Mouse (Mus musculus) embryonic facial prominence, embryonic 14.5 days (tissue): ENCODE measurements around the gene Hapln2. TPM values are rescaled to one million over a fixed set of nuclear protein-coding genes. Genes with fewer than 3 reads are reported as not detected.

ENCODE experiments used
- ATAC-seq: fragments of 200-750 bp; cut with Nextera tagmentation; 2 replicates; pipeline ENCODE4 v1.8.0; 2017; ENCODE audit warnings: low read depth, moderate number of reproducible peaks, moderate TSS enrichment
- DNase-seq: peaks from one replicate; pipeline ENCODE4 v3.0.0-alpha.2; 2015; ENCODE audit warnings: low spot score
- H3K27ac ChIP-seq: fragments of 300-500 bp; sonication (generic); replicated peaks from 2 replicates; pipeline ENCODE4 v1.5.1; 2014; ENCODE audit warnings: low read depth, mild to moderate bottlenecking, low read length, moderate library complexity
- H3K27me3 ChIP-seq: fragments of 300-500 bp; sonication (generic); replicated peaks from 2 replicates; pipeline ENCODE4 v1.6.1; 2014; ENCODE audit warnings: low read length; ENCODE audit not compliant: control insufficient read depth, insufficient read depth
- H3K36me3 ChIP-seq: fragments of 300-500 bp; sonication (generic); 2 replicates; pipeline ENCODE4 v1.6.1; 2014; ENCODE audit warnings: low read length, mixed read lengths; ENCODE audit not compliant: control insufficient read depth, insufficient read depth
- H3K4me1 ChIP-seq: fragments of 300-500 bp; sonication (generic); 2 replicates; pipeline ENCODE4 v1.6.1; 2014; ENCODE audit warnings: antibody characterized with exemption, low read length; ENCODE audit not compliant: control insufficient read depth, insufficient read depth
- H3K4me2 ChIP-seq: fragments of 300-500 bp; sonication (generic); 2 replicates; pipeline ENCODE4 v1.6.1; 2014; ENCODE audit warnings: low read depth, mild to moderate bottlenecking, low read length, moderate library complexity, mixed read lengths
- H3K4me3 ChIP-seq: fragments of 300-500 bp; sonication (generic); 2 replicates; pipeline ENCODE4 v1.5.1; 2014; ENCODE audit warnings: low read depth, mild to moderate bottlenecking, low read length
- H3K9ac ChIP-seq: fragments of 300-500 bp; sonication (generic); 2 replicates; pipeline ENCODE4 v1.6.1; 2014; ENCODE audit warnings: low read depth, mild to moderate bottlenecking, low read length, moderate library complexity, mixed read lengths
- H3K9me3 ChIP-seq: fragments of 300-500 bp; sonication (generic); 2 replicates; pipeline ENCODE4 v1.6.1; 2016; ENCODE audit warnings: low read length; ENCODE audit not compliant: control insufficient read depth
- WGBS: fragments of 180-500 bp; shearing (Covaris S2); extraction: QIAGEN DNeasy Blood & Tissue Kit; methylation state at CpG from one replicate; pipeline ENCODE4 v1.1.7; 2014; 5-methylcytosine and 5-hydroxymethylcytosine counted together
- polyA plus RNA-seq: library from polyadenylated mRNA; unstranded; fragments of >200 nt; fragmentation: Nextera tagmentation; extraction: Ambion mirVana; gene quantifications from 2 replicates; pipeline ENCODE4 v1.2.1, GENCODE M21; 2014

Hapln2 gene
- not detected in 2 replicates for polyA plus RNA-seq

DNA sequence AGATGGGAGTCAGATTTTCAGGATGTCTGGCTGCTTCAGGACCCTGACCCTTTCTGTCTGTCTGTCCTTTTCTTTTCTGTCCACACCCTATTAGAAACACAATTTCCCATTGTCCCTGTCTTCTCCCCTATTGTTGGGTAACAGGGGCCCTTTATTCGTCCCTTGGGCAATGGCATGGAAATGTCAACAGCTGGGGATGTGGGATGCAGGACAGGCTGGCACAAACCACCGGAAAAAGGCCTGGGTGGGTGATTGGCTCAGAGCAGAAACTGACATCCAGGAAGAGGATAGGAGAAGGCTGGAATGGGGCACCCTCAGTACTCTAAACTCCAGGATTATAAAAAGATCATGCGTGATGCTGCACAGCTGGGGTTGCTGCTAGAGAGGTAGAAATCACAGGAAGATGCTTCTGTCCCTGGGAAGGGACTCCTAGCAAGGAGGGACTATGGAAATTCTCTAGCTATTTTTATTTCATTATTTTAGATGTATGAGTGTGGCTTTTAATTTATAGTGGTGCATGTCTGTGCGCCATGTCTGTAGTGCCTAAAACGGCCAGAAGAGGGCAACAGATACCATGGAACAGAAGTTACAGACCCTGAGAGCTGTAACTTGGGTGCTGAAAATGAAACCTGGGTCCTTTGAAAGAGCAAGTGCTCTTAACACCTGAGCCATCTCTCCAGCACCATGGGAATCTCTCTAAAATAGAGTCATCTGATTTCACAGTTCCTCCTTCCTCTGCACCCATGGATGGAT lies at the start of gene Hapln2:
Gene Hapln2, minus strand, starts transcription at position 150 of the 753 bp plus-strand sequence.
- no peak within 1 kb of the TSS for H3K4me3 ChIP-seq
- no peaks in the 10 kb centered on the region for H3K36me3 ChIP-seq
- no peak within 1 kb of the TSS for H3K4me2 ChIP-seq
- 44% methylated on average over 5 of the region's 5 CpGs for WGBS
- no peak within 1 kb of the TSS for H3K27ac ChIP-seq
- ATAC-seq (no peak), DNase-seq (no peak)
- peaks cover 68% of the 10 kb centered on the region for H3K27me3 ChIP-seq
- no peak within 1 kb of the TSS for H3K9ac ChIP-seq
- H3K4me1 ChIP-seq: peaks cover 9% of the 10 kb centered on the region
- peaks cover 10% of the 10 kb centered on the region for H3K9me3 ChIP-seq

DNA sequence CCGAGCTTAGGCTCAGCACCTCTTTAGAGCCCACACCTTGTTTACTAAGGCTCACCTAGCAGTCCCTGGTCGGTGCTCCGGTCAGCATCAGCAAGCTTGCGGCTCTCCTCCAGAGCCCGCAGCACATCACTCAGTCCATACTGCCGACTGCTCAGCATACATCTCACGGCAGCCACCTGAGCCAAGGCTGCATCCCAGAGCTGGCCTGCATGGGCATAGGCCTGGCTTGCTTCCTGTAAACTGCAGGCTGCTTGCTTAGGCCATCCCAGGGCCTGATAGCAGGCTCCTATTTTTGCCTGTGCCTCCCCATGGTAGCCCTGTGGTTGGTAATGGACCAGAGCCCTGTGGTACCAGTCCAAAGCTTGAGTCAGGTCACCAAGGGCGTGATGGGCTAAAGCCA lies 47.4 kb upstream of the Hapln2 start:
- no peaks in the 10 kb centered on the region for H3K9me3 ChIP-seq
- H3K36me3 ChIP-seq: no peaks in the 10 kb centered on the region
- no peak overlapping the region for H3K4me2 ChIP-seq
- ATAC-seq (no peak), DNase-seq (no peak)
- no peaks in the 10 kb centered on the region for H3K4me1 ChIP-seq
- H3K27ac ChIP-seq: no peak overlapping the region
- 78% methylated on average over 8 of the region's 8 CpGs for WGBS
- no peaks in the 10 kb centered on the region for H3K27me3 ChIP-seq
- H3K4me3 ChIP-seq: no peak overlapping the region
- H3K9ac ChIP-seq: no peak overlapping the region

DNA sequence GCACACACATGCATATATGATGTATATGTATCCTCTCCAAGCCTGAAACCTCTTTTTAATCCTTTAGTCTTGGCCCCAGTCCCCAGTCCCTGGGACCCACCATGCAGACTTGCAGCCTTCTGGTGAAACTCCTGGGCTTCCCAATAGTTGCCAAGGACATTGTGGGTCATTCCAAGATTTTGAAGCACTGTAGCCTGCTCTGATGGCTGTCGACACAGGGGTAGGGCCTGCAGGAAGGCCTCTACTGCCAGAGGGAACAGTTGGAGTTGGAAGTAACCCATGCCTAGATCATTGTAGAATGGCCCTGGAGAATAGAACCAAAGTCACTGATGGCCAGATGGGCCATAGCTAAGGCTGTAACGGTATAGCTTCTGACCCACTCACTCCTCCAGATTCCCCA lies 47.0 kb upstream of the Hapln2 start:
- H3K27me3 ChIP-seq: no peaks in the 10 kb centered on the region
- DNase-seq (no peak), ATAC-seq (no peak)
- 67% methylated on average over 2 of the region's 2 CpGs for WGBS
- H3K9me3 ChIP-seq: no peaks in the 10 kb centered on the region
- H3K4me1 ChIP-seq: no peaks in the 10 kb centered on the region
- H3K4me2 ChIP-seq: no peak overlapping the region
- no peaks in the 10 kb centered on the region for H3K36me3 ChIP-seq
- no peak overlapping the region for H3K27ac ChIP-seq
- H3K4me3 ChIP-seq: no peak overlapping the region
- no peak overlapping the region for H3K9ac ChIP-seq

DNA sequence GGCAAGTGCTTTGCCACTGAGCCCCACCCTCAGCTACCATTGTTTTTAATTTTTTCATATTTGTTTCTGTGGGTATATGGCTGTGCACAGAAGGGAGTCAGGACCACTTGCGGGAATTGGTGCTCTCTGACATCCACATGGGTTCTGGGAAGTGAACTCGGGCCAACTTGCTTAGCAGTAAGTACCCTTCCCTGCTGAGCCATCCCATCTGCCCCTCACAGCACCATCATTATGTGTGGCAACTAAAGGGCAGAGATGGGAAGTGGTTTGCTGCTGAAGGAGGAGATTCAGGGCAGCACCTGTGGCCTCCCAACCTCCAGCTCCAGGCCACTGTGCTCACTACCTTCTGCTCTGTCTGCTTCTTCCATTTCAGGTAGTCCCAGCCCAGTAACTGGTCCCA lies 46.2 kb upstream of the Hapln2 start:
- no peaks in the 10 kb centered on the region for H3K36me3 ChIP-seq
- 58% methylated on average over 2 of the region's 2 CpGs for WGBS
- H3K27ac ChIP-seq: no peak overlapping the region
- no peaks in the 10 kb centered on the region for H3K27me3 ChIP-seq
- no peaks in the 10 kb centered on the region for H3K9me3 ChIP-seq
- H3K4me2 ChIP-seq: no peak overlapping the region
- H3K9ac ChIP-seq: no peak overlapping the region
- no peak overlapping the region for H3K4me3 ChIP-seq
- no peaks in the 10 kb centered on the region for H3K4me1 ChIP-seq
- DNase-seq (no peak), ATAC-seq (no peak)

DNA sequence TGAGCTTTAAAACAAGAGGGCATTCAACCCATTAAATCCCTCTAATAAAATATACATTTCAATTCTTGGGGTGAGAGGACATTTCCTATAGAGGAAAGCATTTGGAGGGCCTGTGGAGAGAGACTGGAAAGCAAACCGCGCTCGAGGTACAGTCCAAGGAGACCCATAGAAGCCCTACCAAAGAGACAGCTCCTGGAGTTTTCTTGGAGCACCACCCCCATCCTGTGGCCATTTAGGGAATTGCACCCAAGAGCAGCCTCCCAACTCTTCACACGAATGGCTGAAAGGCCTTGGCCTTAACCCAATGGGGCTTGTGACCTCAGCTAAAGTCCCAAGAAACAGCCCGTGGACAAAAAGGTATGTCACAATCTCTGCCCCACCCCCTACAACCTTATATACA lies 44.4 kb upstream of the Hapln2 start:
- peak overlapping the region; percentile 35; the same call in 1 of the 2 replicates for H3K9ac ChIP-seq
- H3K36me3 ChIP-seq: no peaks in the 10 kb centered on the region
- peak; percentile 72 for DNase-seq
- WGBS: under 1% methylated on average over 5 of the region's 5 CpGs
- H3K27ac ChIP-seq: no peak overlapping the region
- H3K9me3 ChIP-seq: no peaks in the 10 kb centered on the region
- no peak overlapping the region for H3K4me2 ChIP-seq
- peak; percentile 81 for ATAC-seq
- H3K4me3 ChIP-seq: no peak overlapping the region
- no peaks in the 10 kb centered on the region for H3K4me1 ChIP-seq
- H3K27me3 ChIP-seq: no peaks in the 10 kb centered on the region

DNA sequence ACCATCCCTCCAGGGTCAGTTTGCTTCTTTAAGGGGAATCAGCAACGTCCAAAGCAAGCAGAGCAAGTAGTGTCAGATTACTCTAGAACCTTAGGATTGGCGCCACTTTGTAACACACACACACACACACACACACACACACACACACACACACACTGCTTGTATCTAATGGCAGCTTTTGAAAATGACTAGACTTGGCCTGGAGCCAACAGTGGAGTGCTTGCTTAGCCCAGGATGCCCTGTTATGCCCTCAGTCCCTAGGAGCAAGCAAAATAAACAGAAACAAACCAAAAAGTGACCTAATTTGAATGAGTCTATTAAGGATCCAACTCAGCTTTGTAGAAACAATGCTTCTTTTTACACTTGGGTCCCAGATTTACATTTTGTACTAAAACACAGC lies 41.0 kb upstream of the Hapln2 start:
- Histone ChIP-seq H3K27me3 (no peaks in the 10 kb centered on the region), H3K9ac (no peak overlapping the region), H3K9me3 (no peaks in the 10 kb centered on the region), H3K36me3 (no peaks in the 10 kb centered on the region), H3K27ac (no peak overlapping the region), H3K4me3 (no peak overlapping the region), H3K4me1 (no peaks in the 10 kb centered on the region), H3K4me2 (no peak overlapping the region)
- DNase-seq: peak; percentile 53
- 16% methylated on average over 2 of the region's 2 CpGs for WGBS
- 0 out of 2 replicates have a peak, but pooled peaks have one; percentile 12 for ATAC-seq

DNA sequence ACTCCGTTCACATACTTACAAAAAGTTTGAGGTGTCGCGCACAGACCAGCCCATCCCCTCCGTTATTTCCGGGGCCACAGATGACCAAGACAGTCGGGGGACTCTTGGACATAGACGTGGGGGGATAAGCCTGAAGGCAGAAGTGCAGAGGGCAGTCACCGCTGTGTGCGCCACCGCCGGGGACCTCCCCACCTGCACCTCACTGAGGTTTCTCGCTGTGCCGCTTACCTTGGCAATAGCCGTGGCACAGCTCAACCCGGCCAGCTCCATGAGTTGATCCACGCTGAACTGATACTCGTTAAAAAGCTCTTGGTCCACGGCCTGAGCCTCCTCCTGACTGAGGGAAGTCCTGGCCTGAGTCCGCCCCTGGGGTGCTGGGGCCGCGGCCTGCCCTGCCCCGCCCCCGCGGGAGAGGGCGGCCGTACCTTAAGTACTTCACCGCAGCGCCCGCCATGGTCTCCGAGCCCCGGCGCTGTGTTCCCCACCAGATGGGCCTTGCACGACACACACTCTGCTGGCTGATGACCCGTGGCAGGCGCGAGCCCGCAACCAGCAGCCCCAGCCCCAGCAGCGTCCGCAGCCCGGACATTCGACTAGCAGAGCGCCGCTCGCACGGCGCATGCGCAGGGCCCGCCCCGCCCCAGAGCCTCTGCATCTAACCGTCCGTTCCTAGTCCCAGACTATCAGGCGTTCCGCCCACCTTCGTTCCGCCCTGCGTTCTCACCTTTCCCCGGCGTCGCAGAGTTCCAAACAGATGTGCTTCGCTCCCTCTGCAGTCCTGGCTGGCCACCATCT lies 30.7 kb upstream of the Hapln2 start, which contains the start of gene Naxe:
Gene Naxe, minus strand, starts transcription at position 594 of the 795 bp plus-strand sequence.
- Histone ChIP-seq H3K36me3 (peaks cover 36% of the 10 kb centered on the region), H3K27me3 (no peaks in the 10 kb centered on the region), H3K4me3 (peak within 1 kb of the TSS; percentile 89), H3K4me2 (peak within 1 kb of the TSS; percentile 93), H3K4me1 (peaks cover 5% of the 10 kb centered on the region; the same call in 1 of the 2 replicates), H3K27ac (0 out of 2 replicates have a peak within 1 kb of the TSS, but pooled peaks have one; percentile 52), H3K9me3 (no peaks in the 10 kb centered on the region), H3K9ac (peak within 1 kb of the TSS; percentile 83)
- WGBS: under 1% methylated on average over 32 of the region's 60 CpGs
- ATAC-seq: peak; percentile 95
- peak; percentile 95 for DNase-seq

DNA sequence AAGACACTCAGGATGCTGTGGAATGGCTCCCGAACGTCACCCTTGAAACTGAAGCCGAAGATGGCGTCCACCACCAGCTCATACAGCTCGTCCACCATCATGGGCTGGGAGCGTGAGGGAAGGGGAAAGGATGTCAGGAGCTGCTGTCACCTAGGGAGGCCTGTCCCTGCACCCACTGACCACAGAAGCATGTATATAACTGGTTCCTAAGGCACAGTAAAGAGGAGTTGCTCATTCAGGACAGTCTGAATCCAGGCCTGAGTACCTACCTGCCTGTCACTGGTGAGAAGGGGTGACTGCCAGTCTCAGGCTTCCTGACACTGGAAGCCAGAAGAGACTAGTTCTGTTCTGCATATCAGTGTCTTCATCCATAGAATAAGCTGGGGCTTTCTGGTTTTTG lies 29.6 kb upstream of the Hapln2 start:
- peaks cover 5% of the 10 kb centered on the region; the same call in 1 of the 2 replicates for H3K4me1 ChIP-seq
- peak overlapping the region; percentile 83 for H3K9ac ChIP-seq
- peak overlapping the region; percentile 93 for H3K4me2 ChIP-seq
- DNase-seq (no peak), ATAC-seq (no peak)
- no peaks in the 10 kb centered on the region for H3K9me3 ChIP-seq
- H3K27ac ChIP-seq: no peak overlapping the region
- 86% methylated on average over 6 of the region's 6 CpGs for WGBS
- no peaks in the 10 kb centered on the region for H3K27me3 ChIP-seq
- peaks cover 45% of the 10 kb centered on the region for H3K36me3 ChIP-seq
- peak overlapping the region; percentile 89; the same call in 1 of the 2 replicates for H3K4me3 ChIP-seq
